Mouse (Mus musculus) adrenal gland, postnatal 36 days (tissue): ENCODE data around the gene Tgfbr3. TPM values are rescaled to one million over a fixed set of nuclear protein-coding genes. Genes with fewer than 3 reads are reported as not detected.

Source experiments
- DNase-seq, 2 experiments: peaks; one replicate each; pipeline ENCODE4 v3.0.0; 2021; ENCODE audit warnings: mixed read lengths in 1 of 2
- total RNA-seq, 2 experiments: library from RNA; stranded (reverse); gene quantifications; 2 replicates each; pipeline ENCODE4 v1.2.3; 2021

The Tgfbr3 gene
- total RNA-seq, 2 experiments from 2014 or later, result 233 to 271 TPM

- no peak for DNase-seq
Observed at GRCm38 (mm10) chr5:107110880-107111520, 178.4 kb downstream of the Tgfbr3 start.

GRCm38 (mm10) chr5:107110089-107110879 is 179.1 kb downstream of the Tgfbr3 start:
- DNase-seq, result no peak

- DNase-seq, result no peak
Observed at GRCm38 (mm10) chr5:107109416-107109815, 180.0 kb downstream of the Tgfbr3 start.

- DNase-seq, result no peak
Observed at GRCm38 (mm10) chr5:107106793-107107192, 182.6 kb downstream of the Tgfbr3 start.

- no peak for DNase-seq
Observed at GRCm38 (mm10) chr5:107106139-107106538, 183.3 kb downstream of the Tgfbr3 start.

- peak; percentile 76 to 78 for DNase-seq
Observed at GRCm38 (mm10) chr5:107103591-107103990, 185.8 kb downstream of the Tgfbr3 start.

GRCm38 (mm10) chr5:107102916-107103315 is 186.5 kb downstream of the Tgfbr3 start:
- no peak for DNase-seq

- DNase-seq, result no peak
Observed at GRCm38 (mm10) chr5:107101684-107102083, 187.7 kb downstream of the Tgfbr3 start.

- no peak for DNase-seq
Observed at GRCm38 (mm10) chr5:107101135-107101534, 188.3 kb downstream of the Tgfbr3 start.

GRCm38 (mm10) chr5:107099634-107100033 is 189.8 kb downstream of the Tgfbr3 start:
- no peak for DNase-seq

- DNase-seq, result peak; percentile 75 to 78
Observed at GRCm38 (mm10) chr5:107099076-107099475, 190.4 kb downstream of the Tgfbr3 start.

- DNase-seq, result no peak
Observed at GRCm38 (mm10) chr5:107098007-107098406, 191.4 kb downstream of the Tgfbr3 start.

GRCm38 (mm10) chr5:107097314-107097713 is 192.1 kb downstream of the Tgfbr3 start:
- DNase-seq, result no peak

- no peak for DNase-seq
Observed at GRCm38 (mm10) chr5:107094233-107094632, 195.2 kb downstream of the Tgfbr3 start.

- no peak for DNase-seq
Observed at GRCm38 (mm10) chr5:107093253-107093652, 196.2 kb downstream of the Tgfbr3 start.

GRCm38 (mm10) chr5:107092137-107092536 is 197.3 kb downstream of the Tgfbr3 start:
- DNase-seq, result no peak

- no peak for DNase-seq
Observed at GRCm38 (mm10) chr5:107089966-107090365, 199.5 kb downstream of the Tgfbr3 start.

GRCm38 (mm10) chr5:107087829-107088808 is 201.3 kb downstream of the Tgfbr3 start:
- DNase-seq, result peak; percentile 80 to 89

GRCm38 (mm10) chr5:107087291-107087690 is 202.1 kb downstream of the Tgfbr3 start:
- DNase-seq, result peak; percentile 83 to 84

- DNase-seq, result no peak
Observed at GRCm38 (mm10) chr5:107086166-107086565, 203.3 kb downstream of the Tgfbr3 start.

GRCm38 (mm10) chr5:107084431-107084830 is 205.0 kb downstream of the Tgfbr3 start:
- no peak for DNase-seq

GRCm38 (mm10) chr5:107082011-107082410 is 207.4 kb downstream of the Tgfbr3 start:
- DNase-seq, result no peak
